Mouse (Mus musculus): ENCODE measurements around the gene Cphx2.
"Not testable (repeated sequence)": the region's sequence is repeated elsewhere in the genome, so short reads cannot be mapped to it uniquely, and the experiment has no call there.

DNA sequence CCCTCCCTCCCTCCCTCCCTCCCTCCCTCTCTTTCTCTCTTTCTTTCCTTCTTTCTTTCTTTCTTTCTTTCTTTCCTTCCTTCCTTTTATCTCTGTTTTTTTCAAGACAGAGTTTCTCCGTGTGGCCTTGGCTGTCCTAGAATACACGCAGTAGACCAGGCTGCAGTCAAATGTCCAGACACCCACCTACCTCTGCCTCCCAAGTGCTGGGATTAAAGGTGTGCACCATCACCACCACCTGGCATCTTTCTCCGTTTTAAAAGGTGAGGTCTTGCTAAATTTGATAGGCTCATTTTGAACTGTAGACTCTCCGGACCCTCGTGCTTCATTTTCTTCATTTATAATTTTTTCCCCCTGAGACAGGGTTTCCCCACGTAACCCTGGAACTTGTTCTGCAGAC is at the start of gene Cphx2:
- not testable (repeated sequence) for TF ChIP-seq MYOD1 (IDR thresholded peaks at IDR 0.05; ENCODE audit: control insufficient read depth in 1 of 3, insufficient read length in 2 of 3, low read depth in 2 of 3); POLR2A (IDR thresholded peaks at IDR 0.05; ENCODE audit: insufficient read length, low read depth); TCF12 (IDR thresholded peaks at IDR 0.05; ENCODE audit: insufficient read depth, poor library complexity, severe bottlenecking); MAX (IDR thresholded peaks at IDR 0.05; ENCODE audit: low read depth); E2F4 (IDR thresholded peaks at IDR 0.05; ENCODE audit: insufficient read depth)
